Mouse (Mus musculus): ENCODE measurements at regions not wholly inside any gene's neighbourhood (a gene's known extent, or its start where the extent isn't known, plus 50 kb on each side); places are given as distances from the start of the nearest gene placed in this dataset.
A peak's percentile ranks its signal among the peaks of the same experiment; 100 is the strongest.
"Not testable (repeated sequence)": the region's sequence is repeated elsewhere in the genome, so short reads cannot be mapped to it uniquely, and the experiment has no call there.

DNA sequence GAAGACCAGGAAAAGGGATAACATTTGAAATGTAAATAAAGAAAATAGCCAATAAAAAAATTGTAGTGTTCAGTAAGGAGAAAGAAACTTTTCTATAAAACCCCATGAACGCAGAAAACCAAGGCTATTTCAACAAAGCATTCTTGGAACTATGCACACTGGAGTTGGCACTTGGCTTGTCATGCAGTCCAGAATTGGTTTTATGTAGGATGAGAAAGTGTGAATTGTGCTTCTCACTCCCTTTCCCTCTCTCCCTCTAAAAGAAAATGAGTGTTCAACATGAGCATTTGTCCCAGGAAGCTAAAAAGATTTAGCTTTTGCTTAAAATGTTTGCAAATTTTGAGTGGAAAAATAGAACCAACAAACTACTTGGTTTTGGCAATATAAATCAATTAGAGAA, 841.6 kb upstream of the Adam24 start:
- no peak for DNase-seq (ENCODE audit: low read depth, low spot score)

DNA sequence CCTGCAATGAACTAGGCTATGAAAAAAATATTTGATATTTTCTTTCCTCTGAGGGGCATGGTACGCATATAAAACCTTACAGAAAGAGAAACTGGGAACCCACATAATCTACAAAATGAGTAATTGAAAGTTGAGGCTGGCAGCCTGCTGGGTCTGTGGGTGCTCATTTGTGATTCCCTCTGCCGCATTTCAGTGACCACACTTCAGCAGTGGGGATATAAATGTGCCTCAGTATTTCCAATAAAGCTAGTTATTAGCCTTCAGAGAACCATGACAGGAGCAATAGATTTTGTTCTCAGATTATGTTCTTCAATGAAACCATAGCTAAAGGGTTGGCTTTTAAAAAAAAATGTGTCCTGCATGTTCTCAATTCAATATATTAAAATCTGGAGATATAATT, 828.0 kb upstream of the Adam24 start:
- peak; percentile 5 for DNase-seq (ENCODE audit: low read depth, low spot score)

DNA sequence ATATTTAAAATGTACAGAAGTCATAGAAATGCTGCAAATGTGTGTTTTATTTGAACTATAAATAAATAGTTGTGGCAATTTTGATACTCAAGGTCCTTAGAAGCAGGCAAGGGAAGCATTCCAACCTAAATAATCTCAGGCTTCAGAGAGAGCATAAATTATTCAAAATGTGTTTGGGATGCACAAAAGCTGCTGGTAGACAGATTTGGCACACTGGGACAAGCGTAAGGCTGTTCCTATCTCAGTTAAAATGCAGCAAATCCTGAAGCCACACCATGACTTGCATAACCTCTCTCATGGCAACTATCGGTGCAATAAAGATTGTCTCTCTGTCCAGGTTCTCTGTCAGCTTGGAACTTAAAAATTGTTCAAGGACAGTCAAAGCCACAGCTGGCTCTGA, 812.3 kb upstream of the Adam24 start:
- DNase-seq (ENCODE audit: low read depth, low spot score), result no peak

DNA sequence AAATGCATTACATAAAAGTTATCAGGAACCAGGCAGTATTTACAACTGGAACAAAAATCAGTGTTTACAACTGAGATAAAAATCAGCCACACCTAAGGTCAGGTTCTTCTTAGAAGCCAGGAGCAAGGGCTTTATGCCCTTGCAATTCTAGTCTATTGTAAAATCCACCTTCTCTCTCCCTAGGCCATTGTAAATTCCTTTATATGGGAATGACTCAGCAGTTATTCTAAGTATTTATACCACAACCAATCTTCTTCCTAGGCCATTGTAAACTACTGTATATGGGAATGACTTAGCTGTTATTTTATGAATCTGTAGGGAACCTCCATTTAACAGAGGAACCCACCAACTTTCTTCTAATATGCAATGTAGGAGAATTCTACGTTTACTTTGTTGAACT, 772.6 kb upstream of the Adam24 start:
- no peak for DNase-seq (ENCODE audit: low read depth, low spot score)

GRCm38 (mm10) chr8:39912926-39913325, 762.0 kb upstream of the Adam24 start:
- DNase-seq (ENCODE audit: low read depth, low spot score), result no peak

- DNase-seq (ENCODE audit: low read depth, low spot score), result no peak
These were observed 753.5 kb upstream of the Adam24 start for GRCm38 (mm10) chr8:39921336-39921735.

DNA sequence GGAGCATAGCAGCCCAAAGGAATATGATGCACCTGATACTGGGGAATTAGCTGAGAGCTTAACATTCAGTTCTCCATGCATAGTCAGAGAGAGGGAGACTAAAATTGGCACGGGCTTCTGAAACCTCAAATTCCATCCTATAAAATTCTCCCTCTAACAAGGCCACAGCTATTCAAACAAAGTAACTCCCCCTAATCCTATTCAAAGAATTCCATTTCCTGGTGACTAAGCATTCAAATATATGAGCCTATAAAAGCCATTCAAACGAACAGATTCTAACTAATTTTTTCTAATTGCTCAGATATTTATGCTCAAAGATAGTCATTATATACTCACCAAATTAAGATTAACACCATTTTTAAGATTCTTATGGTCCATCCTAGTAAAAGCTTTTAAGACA, 751.1 kb upstream of the Adam24 start:
- no peak for DNase-seq (ENCODE audit: low read depth, low spot score)

GRCm38 (mm10) chr8:39950178-39950896, 724.5 kb upstream of the Adam24 start:
- DNase-seq (ENCODE audit: low read depth, low spot score), result no peak

- DNase-seq (ENCODE audit: low read depth, low spot score), result no peak
These were observed 720.4 kb upstream of the Adam24 start for GRCm38 (mm10) chr8:39954497-39954896.

- peak; percentile 81 for DNase-seq (ENCODE audit: low read depth, low spot score)
These were observed 720.0 kb upstream of the Adam24 start for GRCm38 (mm10) chr8:39954924-39955323.

- DNase-seq (ENCODE audit: low read depth, low spot score), result no peak
These were observed 669.6 kb upstream of the Adam24 start for GRCm38 (mm10) chr8:40005207-40005837.

- no peak for DNase-seq (ENCODE audit: low read depth, low spot score)
These were observed 655.5 kb upstream of the Adam24 start for GRCm38 (mm10) chr8:40019281-40019943.

DNA sequence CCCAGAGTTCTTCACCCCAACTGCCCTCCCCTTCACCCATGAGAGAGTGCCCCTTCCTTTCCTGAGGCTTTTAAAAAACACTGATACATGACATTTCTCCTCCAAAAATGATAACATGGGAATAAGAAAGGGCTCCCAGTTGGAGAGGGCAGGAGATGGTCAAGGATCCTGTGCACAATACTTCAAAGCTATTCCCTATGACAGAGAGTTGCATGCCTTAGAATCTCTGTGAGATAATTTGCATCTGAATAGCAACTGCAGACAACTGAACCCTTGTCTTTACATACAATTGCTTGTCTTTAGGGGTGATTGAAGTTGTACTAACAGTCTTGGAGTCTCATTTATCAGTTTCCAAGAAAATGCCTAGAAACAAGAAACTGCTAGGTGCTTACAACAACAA, 610.7 kb upstream of the Adam24 start:
- DNase-seq (ENCODE audit: low read depth, low spot score), result no peak

- DNase-seq (ENCODE audit: low read depth, low spot score), result no peak
These were observed 603.7 kb upstream of the Adam24 start for GRCm38 (mm10) chr8:40071131-40071530.

- DNase-seq (ENCODE audit: low read depth, low spot score), result not testable (repeated sequence)
These were observed 593.9 kb upstream of the Adam24 start for GRCm38 (mm10) chr8:40080976-40081375.

GRCm38 (mm10) chr8:40084129-40084528, 590.7 kb upstream of the Adam24 start:
- DNase-seq (ENCODE audit: low read depth, low spot score), result no peak

- DNase-seq (ENCODE audit: low read depth, low spot score), result no peak
These were observed 585.5 kb upstream of the Adam24 start for GRCm38 (mm10) chr8:40089377-40089776.

GRCm38 (mm10) chr8:40124402-40124801, 550.5 kb upstream of the Adam24 start:
- DNase-seq (ENCODE audit: low read depth, low spot score), result no peak

GRCm38 (mm10) chr8:40127141-40127540, 547.7 kb upstream of the Adam24 start:
- DNase-seq (ENCODE audit: low read depth, low spot score), result no peak

DNA sequence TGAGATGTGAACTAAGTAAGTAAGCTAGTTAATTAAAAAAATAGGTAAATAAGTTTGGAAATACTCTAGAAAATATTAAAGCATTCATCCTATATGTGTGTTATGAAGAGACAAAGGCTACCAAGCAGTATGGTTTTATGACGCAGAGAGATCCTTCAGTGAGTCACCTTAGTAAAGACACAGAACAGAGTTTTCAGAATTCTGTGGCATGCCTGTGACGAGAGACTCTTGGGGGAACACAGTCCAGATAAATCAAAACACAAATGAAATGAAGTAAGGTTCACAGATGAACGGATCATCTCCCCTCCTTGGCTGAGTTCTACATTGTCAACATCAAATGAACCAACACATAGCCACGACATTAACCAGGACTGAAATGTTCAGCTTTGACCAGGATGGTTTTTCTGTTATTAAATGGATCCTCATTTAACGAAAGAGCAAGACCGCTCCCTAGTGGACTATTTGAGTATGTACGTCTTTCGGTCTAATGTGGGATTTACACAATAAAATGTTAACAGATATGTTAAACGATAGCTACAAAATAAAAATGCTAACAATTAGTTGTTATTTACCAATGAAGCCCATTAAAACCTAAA, 542.1 kb upstream of the Adam24 start:
- DNase-seq (ENCODE audit: low read depth, low spot score), result peak; percentile 62

DNA sequence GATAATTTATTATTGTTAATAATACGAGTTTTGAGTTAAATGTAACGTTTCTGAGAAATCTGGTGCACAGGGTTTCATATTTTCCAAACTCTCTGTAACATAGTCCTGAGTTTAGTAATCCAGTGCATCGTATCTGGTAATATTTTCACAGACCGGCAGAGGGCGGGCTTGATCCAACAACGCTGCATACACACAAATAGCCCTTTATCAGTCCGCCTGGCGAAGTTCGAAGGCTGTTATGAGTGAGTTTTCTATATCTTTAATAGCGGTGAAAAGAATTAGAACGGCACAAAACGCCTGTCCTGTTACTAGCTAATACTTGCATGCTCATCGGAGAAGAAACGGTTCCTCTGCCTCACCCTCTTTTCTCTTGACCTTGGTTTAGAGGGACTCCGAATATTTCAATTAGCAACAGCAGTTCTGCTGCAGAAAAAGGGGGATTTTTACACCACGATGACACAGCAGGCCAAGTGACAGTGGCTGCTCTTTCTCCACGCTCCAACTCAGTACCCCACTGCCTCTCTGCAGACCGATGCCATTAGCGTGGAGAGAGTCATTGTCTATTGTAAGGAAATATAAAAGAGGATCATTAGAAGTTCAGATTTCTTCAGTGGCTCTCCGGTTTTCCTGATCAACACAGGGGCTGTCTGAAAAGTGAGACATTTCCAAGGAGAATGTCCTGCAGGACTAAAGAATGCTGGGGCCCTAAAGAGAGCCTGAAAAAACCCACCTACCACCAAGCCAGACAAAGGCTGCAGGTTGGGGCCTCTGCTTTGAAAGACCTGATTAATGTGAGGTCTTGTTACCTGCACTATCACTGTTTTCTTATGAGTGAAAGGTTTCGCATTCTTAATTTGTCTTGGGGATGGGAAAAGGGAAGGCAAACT, 523.7 kb upstream of the Adam24 start:
- peak; percentile 74 for DNase-seq (ENCODE audit: low read depth, low spot score)

DNA sequence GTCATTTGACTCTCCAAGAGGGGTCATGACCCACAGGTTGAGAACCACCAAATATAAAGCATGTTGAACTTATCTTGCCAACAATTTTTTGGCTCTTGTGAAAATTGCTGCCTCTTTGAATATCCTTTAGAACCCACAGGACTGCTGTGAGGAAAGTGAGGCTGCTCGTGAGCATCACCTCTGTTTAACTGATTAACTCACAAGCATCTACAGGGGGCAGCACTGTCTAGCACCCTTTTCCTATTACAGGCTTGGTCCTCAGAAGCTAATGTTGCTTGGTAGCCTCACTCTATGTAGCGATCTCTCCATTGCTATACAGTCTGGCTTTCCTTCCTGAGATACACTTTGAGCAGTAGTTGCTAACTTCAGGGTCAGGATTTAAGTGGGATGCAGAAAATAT, 522.4 kb upstream of the Adam24 start:
- DNase-seq (ENCODE audit: low read depth, low spot score), result no peak

Data from forelimb bud, embryonic 11.5 days (tissue).